Comparison of ENCODE assay signal across 8 mouse cellular contexts in genomic region chr9:83628669-83629612, GRCm38 (mm10).
DNase-seq lines count a peak whose midpoint lies in the region; ATAC-seq lines count a peak whose summit lies in the region.

No protein-coding gene starts in this region.

- WGBS in heart, embryonic 11.5 days (ENCODE audit: insufficient replicate concordance) = 31% methylated on average over 19 of the region's 19 CpGs
- 38% methylated on average over 19 of the region's 19 CpGs for WGBS in forebrain, embryonic 10.5 days
- WGBS in intestine, embryonic 15.5 days = 30% methylated on average over 19 of the region's 19 CpGs
- WGBS in neural tube, embryonic 13.5 days = 24% methylated on average over 19 of the region's 19 CpGs

- H3K4me2 ChIP-seq in heart, embryonic 11.5 days = peak overlapping the region; percentile 43
- 0 out of 2 replicates have a peak overlapping the region, but pooled peaks have one; percentile 3 for H3K4me2 ChIP-seq in intestine, embryonic 15.5 days (replicated peaks)
- peak overlapping the region; percentile 43 for H3K4me2 ChIP-seq in neural tube, embryonic 13.5 days

- intact Hi-C loops in heart, postnatal 10 days (cut with DNase I) = no loop called here

- no peaks in the 10 kb centered on the region for H3K36me3 ChIP-seq in heart, embryonic 11.5 days (ENCODE audit: control insufficient read depth, insufficient read depth, low read length)
- no peaks in the 10 kb centered on the region for H3K36me3 ChIP-seq in forebrain, embryonic 10.5 days (replicated peaks)
- H3K36me3 ChIP-seq in intestine, embryonic 15.5 days = no peaks in the 10 kb centered on the region
- no peaks in the 10 kb centered on the region for H3K36me3 ChIP-seq in neural tube, embryonic 13.5 days

- no peaks in the 10 kb centered on the region for H3K9me3 ChIP-seq in heart, embryonic 11.5 days (replicated peaks; ENCODE audit: control insufficient read depth, low read length)
- no peaks in the 10 kb centered on the region for H3K9me3 ChIP-seq in forebrain, embryonic 10.5 days
- no peaks in the 10 kb centered on the region for H3K9me3 ChIP-seq in intestine, embryonic 15.5 days
- H3K9me3 ChIP-seq in neural tube, embryonic 13.5 days = no peaks in the 10 kb centered on the region

- no peak overlapping the region for H3K4me3 ChIP-seq in heart, embryonic 11.5 days (ENCODE audit: low read depth, low read length)
- peak overlapping the region; percentile 11; the same call in 1 of the 2 replicates for H3K4me3 ChIP-seq in forebrain, embryonic 10.5 days
- H3K4me3 ChIP-seq in intestine, embryonic 15.5 days (replicated peaks) = no peak overlapping the region
- H3K4me3 ChIP-seq in neural tube, embryonic 13.5 days = peak overlapping the region; percentile 8; the same call in 1 of the 2 replicates

- H3K27me3 ChIP-seq in heart, embryonic 11.5 days (ENCODE audit: control insufficient read depth, insufficient read depth, low read length) = no peaks in the 10 kb centered on the region
- peaks cover 8% of the 10 kb centered on the region; the same call in 1 of the 2 replicates for H3K27me3 ChIP-seq in forebrain, embryonic 10.5 days (ENCODE audit: poor library complexity, severe bottlenecking)
- H3K27me3 ChIP-seq in intestine, embryonic 15.5 days (replicated peaks) = no peaks in the 10 kb centered on the region
- no peaks in the 10 kb centered on the region for H3K27me3 ChIP-seq in neural tube, embryonic 13.5 days

- ATAC-seq in heart, embryonic 11.5 days (replicated peaks; ENCODE audit: insufficient number of reproducible peaks, low FRiP score, low TSS enrichment) = no peak
- peak; percentile 41; the same call in 1 of the 2 replicates for ATAC-seq in intestine, embryonic 15.5 days
- peak; percentile 83 for ATAC-seq in neural tube, embryonic 13.5 days (ENCODE audit: low read depth)
- no peak for ATAC-seq in erythroid progenitor cell, adult 5-6 weeks (replicated peaks; ENCODE audit: low FRiP score, poor library complexity, severe bottlenecking)

- no peak for DNase-seq in heart, postnatal 10 days
- no peak for DNase-seq in forebrain, embryonic 10.5 days (ENCODE audit: extremely low spot score, low spot score)
- no peak for DNase-seq in right cerebral cortex, postnatal 14 days
- no peak for DNase-seq in layer of hippocampus, adult 11-12 months (ENCODE audit: low spot score)

- no peak overlapping the region for H3K27ac ChIP-seq in heart, embryonic 11.5 days (ENCODE audit: low read depth, low read length)
- peak overlapping the region; percentile 74 for H3K27ac ChIP-seq in forebrain, embryonic 10.5 days
- no peak overlapping the region for H3K27ac ChIP-seq in intestine, embryonic 15.5 days
- H3K27ac ChIP-seq in neural tube, embryonic 13.5 days (replicated peaks) = peak overlapping the region; percentile 93

- H3K4me1 ChIP-seq in heart, embryonic 11.5 days (ENCODE audit: control insufficient read depth, insufficient read depth, low read length) = 0 out of 2 replicates have a peak, but pooled peaks cover 2% of the 10 kb centered on the region
- H3K4me1 ChIP-seq in forebrain, embryonic 10.5 days = peaks cover 15% of the 10 kb centered on the region
- H3K4me1 ChIP-seq in intestine, embryonic 15.5 days (replicated peaks) = no peaks in the 10 kb centered on the region
- peaks cover 19% of the 10 kb centered on the region for H3K4me1 ChIP-seq in neural tube, embryonic 13.5 days (replicated peaks)

- H3K9ac ChIP-seq in heart, embryonic 11.5 days (ENCODE audit: low read depth, low read length) = no peak overlapping the region
- H3K9ac ChIP-seq in intestine, embryonic 15.5 days = no peak overlapping the region
- peak overlapping the region; percentile 58 for H3K9ac ChIP-seq in neural tube, embryonic 13.5 days

Comparison
In these comparisons a context has a peak if more than half of its experiments do, and no peak if none do; other contexts are left out.
1. ATAC-seq: peak in intestine, embryonic 15.5 days (single experiment) and neural tube, embryonic 13.5 days (single experiment); none in heart, embryonic 11.5 days (single experiment) and erythroid progenitor cell, adult 5-6 weeks (single experiment).
2. H3K27ac ChIP-seq: peak in forebrain, embryonic 10.5 days (single experiment) and neural tube, embryonic 13.5 days (single experiment); none in heart, embryonic 11.5 days (single experiment) and intestine, embryonic 15.5 days (single experiment).
3. H3K4me3 ChIP-seq: peak in forebrain, embryonic 10.5 days (single experiment) and neural tube, embryonic 13.5 days (single experiment); none in heart, embryonic 11.5 days (single experiment) and intestine, embryonic 15.5 days (single experiment).
4. Peak in every context shown above with its lines, with median percentiles within 50 percentile points of each other: H3K4me2 ChIP-seq.